In genomic region chr1:136952609-136953311, GRCm38 (mm10) we compare ENCODE assay signal across 8 mouse cellular contexts. TPM values are rescaled to one million over a fixed set of nuclear protein-coding genes. Genes with fewer than 3 reads are reported as not detected.
DNase-seq lines count a peak whose midpoint lies in the region; ATAC-seq and TF ChIP-seq lines count a peak whose summit lies in the region.

No protein-coding gene starts in this region.

- H3K27ac ChIP-seq in ES-Bruce4 (ENCODE audit: insufficient read depth, low read length) = peak overlapping the region; percentile 62
- no peak overlapping the region for H3K27ac ChIP-seq in forebrain, embryonic 13.5 days
- H3K27ac ChIP-seq in intestine, postnatal 0 days (ENCODE audit: low read depth, low read length) = no peak overlapping the region
- H3K27ac ChIP-seq in midbrain, postnatal 0 days (ENCODE audit: low read depth, low read length) = no peak overlapping the region

- peak; percentile 35 to 73 for DNase-seq in adrenal gland, adult (ENCODE audit: inconsistent age in 2 of 2, low spot score in 1 of 2)
- DNase-seq in adrenal gland, adult 8-10 months = no peak
- no peak for DNase-seq in midbrain, postnatal 0 days (ENCODE audit: low spot score)
- no peak for DNase-seq in urinary bladder, postnatal 4 days (ENCODE audit: low spot score in 2 of 2)
- DNase-seq in lung, adult 18-20 months = no peak

- no peaks in the 10 kb centered on the region for H3K27me3 ChIP-seq in ES-Bruce4 (ENCODE audit: control insufficient read depth, insufficient read depth, low read length, poor library complexity, severe bottlenecking)
- peaks cover 100% of the 10 kb centered on the region for H3K27me3 ChIP-seq in forebrain, embryonic 13.5 days
- 0 out of 2 replicates have a peak, but pooled peaks cover 21% of the 10 kb centered on the region for H3K27me3 ChIP-seq in intestine, postnatal 0 days (replicated peaks; ENCODE audit: control insufficient read depth, insufficient read depth, low read length)
- H3K27me3 ChIP-seq in midbrain, postnatal 0 days (ENCODE audit: insufficient read depth, low read length) = peaks cover 72% of the 10 kb centered on the region

- no peaks in the 10 kb centered on the region for H3K9me3 ChIP-seq in ES-Bruce4 (replicated peaks; ENCODE audit: control insufficient read depth, insufficient read depth, low read length, poor library complexity, severe bottlenecking)
- peaks cover 5% of the 10 kb centered on the region; the same call in 1 of the 2 replicates for H3K9me3 ChIP-seq in forebrain, embryonic 13.5 days (replicated peaks)
- no peaks in the 10 kb centered on the region for H3K9me3 ChIP-seq in intestine, postnatal 0 days (ENCODE audit: control insufficient read depth)
- 0 out of 2 replicates have a peak, but pooled peaks cover 3% of the 10 kb centered on the region for H3K9me3 ChIP-seq in midbrain, postnatal 0 days (ENCODE audit: low read length)

- H3K4me1 ChIP-seq in ES-Bruce4 (ENCODE audit: control insufficient read depth, insufficient read depth, low read length) = peaks cover 3% of the 10 kb centered on the region
- H3K4me1 ChIP-seq in forebrain, embryonic 13.5 days = peaks cover 40% of the 10 kb centered on the region
- H3K4me1 ChIP-seq in intestine, postnatal 0 days (replicated peaks; ENCODE audit: control insufficient read depth, insufficient read depth, low read length) = peaks cover 3% of the 10 kb centered on the region
- peaks cover 9% of the 10 kb centered on the region; the same call in 1 of the 2 replicates for H3K4me1 ChIP-seq in midbrain, postnatal 0 days (ENCODE audit: insufficient read depth, low read length)

- peak; percentile 39; the same call in 1 of the 2 replicates for ATAC-seq in forebrain, embryonic 13.5 days
- no peak for ATAC-seq in intestine, postnatal 0 days
- no peak for ATAC-seq in midbrain, postnatal 0 days (ENCODE audit: low FRiP score)

- no peak for TF ChIP-seq POLR2A in ES-Bruce4 (IDR thresholded peaks at IDR 0.05; ENCODE audit: insufficient read depth, low read length)

- H3K9ac ChIP-seq in ES-Bruce4 (ENCODE audit: low read depth, poor library complexity, severe bottlenecking) = peak overlapping the region; percentile 66
- H3K9ac ChIP-seq in forebrain, embryonic 13.5 days = no peak overlapping the region
- peak overlapping the region; percentile 42; the same call in 1 of the 2 replicates for H3K9ac ChIP-seq in intestine, postnatal 0 days (ENCODE audit: low read depth, low read length)
- no peak overlapping the region for H3K9ac ChIP-seq in midbrain, postnatal 0 days (replicated peaks; ENCODE audit: low read length, poor library complexity, severe bottlenecking)

- no peaks in the 10 kb centered on the region for H3K36me3 ChIP-seq in ES-Bruce4 (ENCODE audit: control insufficient read depth, insufficient read depth, low read length, poor library complexity, severe bottlenecking)
- no peaks in the 10 kb centered on the region for H3K36me3 ChIP-seq in forebrain, embryonic 13.5 days (ENCODE audit: poor library complexity, severe bottlenecking)
- H3K36me3 ChIP-seq in intestine, postnatal 0 days (ENCODE audit: control insufficient read depth, insufficient read depth) = no peaks in the 10 kb centered on the region
- H3K36me3 ChIP-seq in midbrain, postnatal 0 days (ENCODE audit: insufficient read depth, low read length) = no peaks in the 10 kb centered on the region

- WGBS in forebrain, embryonic 13.5 days = under 1% methylated on average over 39 of the region's 39 CpGs
- 2% methylated on average over 39 of the region's 39 CpGs for WGBS in intestine, postnatal 0 days
- under 1% methylated on average over 39 of the region's 39 CpGs for WGBS in midbrain, postnatal 0 days

- TF ChIP-seq CTCF in ES-Bruce4 (IDR thresholded peaks at IDR 0.05; ENCODE audit: low read depth, low read length) = no peak
- no peak for TF ChIP-seq CTCF in intestine, postnatal 0 days (IDR thresholded peaks at IDR 0.05; ENCODE audit: low read depth)
- TF ChIP-seq CTCF in midbrain, postnatal 0 days (IDR thresholded peaks at IDR 0.05) = no peak

- H3K4me2 ChIP-seq in forebrain, embryonic 13.5 days = peak overlapping the region; percentile 56
- peak overlapping the region; percentile 85 for H3K4me2 ChIP-seq in intestine, postnatal 0 days (replicated peaks; ENCODE audit: low read depth)
- H3K4me2 ChIP-seq in midbrain, postnatal 0 days (ENCODE audit: low read depth, low read length, poor library complexity, severe bottlenecking) = peak overlapping the region; percentile 41

- H3K4me3 ChIP-seq in ES-Bruce4 (ENCODE audit: low read depth, low read length) = peak overlapping the region; percentile 71
- H3K4me3 ChIP-seq in forebrain, embryonic 13.5 days = peak overlapping the region; percentile 29
- H3K4me3 ChIP-seq in intestine, postnatal 0 days (ENCODE audit: low read depth, low read length) = peak overlapping the region; percentile 48
- peak overlapping the region; percentile 19; the same call in 1 of the 2 replicates for H3K4me3 ChIP-seq in midbrain, postnatal 0 days (ENCODE audit: low read depth, low read length)

- peak; percentile 69; the same call in 1 of the 2 replicates for TF ChIP-seq EP300 in ES-Bruce4 (IDR thresholded peaks at IDR 0.05; ENCODE audit: insufficient read depth, low read depth, low read length)

RNA-seq across cellular contexts. Expression of gene Nr5a2, which starts 7.5 kb away (rescaled TPM):
- total RNA-seq in adrenal gland, adult 8-10 months (2022) = 1 to 10 TPM; 1.7 to 4.0 (median 2.6) TPM
- 32.7 and 33.9 TPM in 2 replicates for polyA plus RNA-seq in ES-Bruce4 (2011; ENCODE audit: insufficient read depth, insufficient read length, low read depth, missing spikeins)
- 0.35 and 0.48 TPM in 2 replicates for polyA plus RNA-seq in forebrain, embryonic 13.5 days (2015; fragmentation: Nextera tagmentation; extraction: Ambion mirVana)
- polyA plus RNA-seq in intestine, postnatal 0 days (2015; fragmentation: Nextera tagmentation; extraction: Ambion mirVana) = 3.9 and 4.9 TPM in 2 replicates
- 2.1 and 2.6 TPM in 2 replicates for total RNA-seq in midbrain, postnatal 0 days (2014; rRNA removed)
- polyA plus RNA-seq in midbrain, postnatal 0 days (2015; fragmentation: Nextera tagmentation; extraction: Ambion mirVana) = 0.43 and 0.90 TPM in 2 replicates

Comparison
In these comparisons a context has a peak if more than half of its experiments do, and no peak if none do; other contexts are left out.
1. DNase-seq: peak in adrenal gland, adult (2 of 2); none in adrenal gland, adult 8-10 months (single experiment), midbrain, postnatal 0 days (single experiment), urinary bladder, postnatal 4 days (0 of 2) and lung, adult 18-20 months (0 of 2).
2. H3K4me3 ChIP-seq: peak in every context shown above with its lines; median percentile 71 in ES-Bruce4; 48 in intestine, postnatal 0 days; 29 in forebrain, embryonic 13.5 days; 19 in midbrain, postnatal 0 days.
3. H3K9ac ChIP-seq: peak in ES-Bruce4 (single experiment) and intestine, postnatal 0 days (single experiment); none in forebrain, embryonic 13.5 days (single experiment) and midbrain, postnatal 0 days (single experiment).
4. Peak in every context shown above with its lines, with median percentiles within 50 percentile points of each other: H3K4me2 ChIP-seq.